Mouse (Mus musculus) myocyte (in vitro differentiated cells): ENCODE results near the gene Trp63. TPM values are rescaled to one million over a fixed set of nuclear protein-coding genes. Genes with fewer than 3 reads are reported as not detected.

Source experiments
- H3K27me3 ChIP-seq: one replicate; pipeline ENCODE4 v1.6.1; 2011; ENCODE audit not compliant: control insufficient read depth, insufficient read depth, insufficient read length
- H3K36me3 ChIP-seq: one replicate; pipeline ENCODE4 v1.6.1; 2011; ENCODE audit not compliant: control insufficient read depth, insufficient read depth
- H3K4me2 ChIP-seq: one replicate; pipeline ENCODE4 v1.6.1; 2011; ENCODE audit warnings: low read depth, control low read depth
- H3K4me3 ChIP-seq: one replicate; pipeline ENCODE4 v1.5.1; 2011; ENCODE audit warnings: mild to moderate bottlenecking, control low read depth, moderate library complexity
- H3K79me2 ChIP-seq: one replicate; pipeline ENCODE4 v1.6.1; 2011; ENCODE audit not compliant: control insufficient read depth, insufficient read depth
- H3ac ChIP-seq: one replicate; pipeline ENCODE4 v1.6.1; 2011; ENCODE audit not compliant: control insufficient read depth, insufficient read length
- CEBPB ChIP-seq: IDR thresholded peaks from 2 replicates; pipeline ENCODE4 v1.6.1; 2011; ENCODE audit warnings: mild to moderate bottlenecking, moderate library complexity; ENCODE audit not compliant: poor library complexity, insufficient read depth, severe bottlenecking
- E2F4 ChIP-seq: IDR thresholded peaks from one replicate; pipeline ENCODE4 v1.6.1; 2011; ENCODE audit warnings: mild to moderate bottlenecking, control low read depth, moderate library complexity; ENCODE audit not compliant: insufficient read depth
- MAX ChIP-seq: IDR thresholded peaks from one replicate; pipeline ENCODE4 v1.6.1; 2011; ENCODE audit warnings: low read depth, mild to moderate bottlenecking, control low read depth
- MYOD1 ChIP-seq, 3 experiments: IDR thresholded peaks; one replicate each; pipeline ENCODE4 v1.6.1; 2011; ENCODE audit warnings: control low read depth in 2 of 3, low read depth in 2 of 3, mild to moderate bottlenecking in 2 of 3, moderate library complexity in 1 of 3; ENCODE audit not compliant: insufficient read length in 2 of 3, control insufficient read depth in 1 of 3
- MYOG ChIP-seq, 3 experiments: IDR thresholded peaks; one replicate each; pipeline ENCODE4 v1.6.1; 2011; ENCODE audit warnings: control low read depth in 2 of 3, low read depth in 2 of 3, mild to moderate bottlenecking in 2 of 3; ENCODE audit not compliant: insufficient read length in 2 of 3, control insufficient read depth in 1 of 3, insufficient read depth in 1 of 3
- POLR2A ChIP-seq: IDR thresholded peaks from one replicate; pipeline ENCODE4 v1.6.1; 2011; ENCODE audit warnings: low read depth, mild to moderate bottlenecking, control low read depth, moderate library complexity; ENCODE audit not compliant: insufficient read length
- POLR2AphosphoS2 ChIP-seq: IDR thresholded peaks from one replicate; pipeline ENCODE4 v1.6.1; 2011; ENCODE audit warnings: low read depth, control low read depth; ENCODE audit not compliant: insufficient read length
- REST ChIP-seq: IDR thresholded peaks from one replicate; pipeline ENCODE4 v1.6.1; 2011; ENCODE audit warnings: mild to moderate bottlenecking, control low read depth, moderate library complexity; ENCODE audit not compliant: insufficient read depth, insufficient read length
- SRF ChIP-seq: IDR thresholded peaks from one replicate; pipeline ENCODE4 v1.6.1; 2011; ENCODE audit warnings: low read depth; ENCODE audit not compliant: control insufficient read depth, insufficient read length
- TCF12 ChIP-seq: IDR thresholded peaks from one replicate; pipeline ENCODE4 v1.6.1; 2011; ENCODE audit warnings: mild to moderate bottlenecking, control low read depth; ENCODE audit not compliant: poor library complexity, insufficient read depth, severe bottlenecking
- TCF3 ChIP-seq: IDR thresholded peaks from one replicate; pipeline ENCODE4 v1.6.1; 2011; ENCODE audit warnings: low read depth, control low read depth; ENCODE audit not compliant: insufficient read length
- USF1 ChIP-seq: IDR thresholded peaks from one replicate; pipeline ENCODE4 v1.6.1; 2011; ENCODE audit warnings: low read depth, mild to moderate bottlenecking, control low read depth, moderate library complexity
- polyA plus RNA-seq: library from polyadenylated mRNA; unstranded; fragments of >200 nt; fragmentation: generic; extraction: Trizol; gene quantifications from one replicate; pipeline ENCODE4 v1.2.1, GENCODE M21; 2012; ENCODE audit warnings: missing spikeins

Gene Trp63
- polyA plus RNA-seq, 1 experiment: 11.9 TPM

- TF ChIP-seq TCF12 (no peak), SRF (no peak), TCF3 (no peak), E2F4 (no peak), POLR2A (no peak), CEBPB (no peak), REST (no peak), MAX (no peak), MYOG (IDR thresholded peaks at IDR 0.05; ENCODE audit: control insufficient read depth in 1 of 3, insufficient read depth in 1 of 3, insufficient read length in 2 of 3, low read depth in 2 of 3) (no peak), USF1 (no peak), POLR2AphosphoS2 (no peak), MYOD1 (IDR thresholded peaks at IDR 0.05; ENCODE audit: control insufficient read depth in 1 of 3, insufficient read length in 2 of 3, low read depth in 2 of 3) (no peak)
- no peak overlapping the region for H3K4me2 ChIP-seq
These were observed 228.6 kb downstream of the Trp63 start for GRCm38 (mm10) chr16:25912185-25912584.

GRCm38 (mm10) chr16:25934181-25934580, 250.6 kb downstream of the Trp63 start:
- H3K4me3 ChIP-seq: no peak overlapping the region
- no peak for TF ChIP-seq TCF3
- no peak for TF ChIP-seq MYOG (IDR thresholded peaks at IDR 0.05; ENCODE audit: control insufficient read depth in 1 of 3, insufficient read depth in 1 of 3, insufficient read length in 2 of 3, low read depth in 2 of 3)
- no peak for TF ChIP-seq POLR2AphosphoS2
- no peak for TF ChIP-seq TCF12
- TF ChIP-seq CEBPB: no peak
- no peak for TF ChIP-seq USF1
- TF ChIP-seq MYOD1 (IDR thresholded peaks at IDR 0.05; ENCODE audit: control insufficient read depth in 1 of 3, insufficient read length in 2 of 3, low read depth in 2 of 3): no peak
- TF ChIP-seq SRF: no peak
- H3K4me2 ChIP-seq: no peak overlapping the region
- no peaks in the 10 kb centered on the region for H3K27me3 ChIP-seq
- H3ac ChIP-seq: no peak overlapping the region
- H3K36me3 ChIP-seq: no peaks in the 10 kb centered on the region
- no peaks in the 10 kb centered on the region for H3K79me2 ChIP-seq

More at GRCm38 (mm10) chr16:25912185-25912584, 228.6 kb downstream of the Trp63 start:
- no peak overlapping the region for H3ac ChIP-seq
- no peaks in the 10 kb centered on the region for H3K79me2 ChIP-seq
- H3K27me3 ChIP-seq: no peaks in the 10 kb centered on the region
- H3K4me3 ChIP-seq: no peak overlapping the region
- H3K36me3 ChIP-seq: no peaks in the 10 kb centered on the region
